Mouse (Mus musculus) c-Kit-negative CD71-positive TER-119-positive erythroid progenitor cells, embryonic 14.5 days (primary cell): Measurements from ENCODE around the gene Gm49486.
"Not testable (repeated sequence)": the region's sequence is repeated elsewhere in the genome, so short reads cannot be mapped to it uniquely, and the experiment has no call there.

Source experiments
- DNase-seq: peaks from one replicate; pipeline ENCODE4 v3.0.0-alpha.2; 2013; ENCODE audit warnings: low read depth, low spot score

Gene Gm49486

GRCm38 (mm10) chr15:79225780-79226179 is 3.4 kb upstream of the Gm49486 start:
- DNase-seq: not testable (repeated sequence)

GRCm38 (mm10) chr15:79235268-79235667 is 6.1 kb downstream of the Gm49486 start:
- no peak for DNase-seq

- DNase-seq: no peak
Measured at GRCm38 (mm10) chr15:79238036-79238435, 8.8 kb downstream of the Gm49486 start.

- no peak for DNase-seq
Measured at GRCm38 (mm10) chr15:79242574-79243233, 13.5 kb downstream of the Gm49486 start.

GRCm38 (mm10) chr15:79243234-79244042 is 14.2 kb downstream of the Gm49486 start:
- DNase-seq: peak; percentile 57

GRCm38 (mm10) chr15:79244071-79244893 is 15.1 kb downstream of the Gm49486 start:
- DNase-seq: no peak

GRCm38 (mm10) chr15:79245321-79245720 is 16.1 kb downstream of the Gm49486 start:
- no peak for DNase-seq

GRCm38 (mm10) chr15:79250236-79250635 is 21.0 kb downstream of the Gm49486 start:
- no peak for DNase-seq

- no peak for DNase-seq
Measured at GRCm38 (mm10) chr15:79251168-79251567, 22.0 kb downstream of the Gm49486 start.

GRCm38 (mm10) chr15:79251781-79252491 is 22.7 kb downstream of the Gm49486 start:
- DNase-seq: no peak

GRCm38 (mm10) chr15:79252580-79252979 is 23.4 kb downstream of the Gm49486 start:
- DNase-seq: no peak

GRCm38 (mm10) chr15:79254661-79255060 is 25.5 kb downstream of the Gm49486 start, which contains the start of gene Slc16a8:
Gene Slc16a8, minus strand, starts transcription at chr15:79254761.
- no peak for DNase-seq

- no peak for DNase-seq
Measured at GRCm38 (mm10) chr15:79258521-79258920, 29.3 kb downstream of the Gm49486 start.

- no peak for DNase-seq
Measured at GRCm38 (mm10) chr15:79261095-79261725, 32.0 kb downstream of the Gm49486 start.

GRCm38 (mm10) chr15:79261757-79262156 is 32.6 kb downstream of the Gm49486 start:
- no peak for DNase-seq

- no peak for DNase-seq
Measured at GRCm38 (mm10) chr15:79262375-79262774, 33.2 kb downstream of the Gm49486 start.

GRCm38 (mm10) chr15:79262786-79263309 is 33.7 kb downstream of the Gm49486 start:
- DNase-seq: no peak

GRCm38 (mm10) chr15:79263726-79264125 is 34.5 kb downstream of the Gm49486 start:
- no peak for DNase-seq

GRCm38 (mm10) chr15:79265384-79265783 is 36.2 kb downstream of the Gm49486 start:
- no peak for DNase-seq

- no peak for DNase-seq
Measured at GRCm38 (mm10) chr15:79268521-79268920, 39.3 kb downstream of the Gm49486 start.
